Mouse (Mus musculus) lung, adult 2 months (tissue): ENCODE data around the gene Btnl4. TPM values are rescaled to one million over a fixed set of nuclear protein-coding genes. Genes with fewer than 3 reads are reported as not detected.
"Not testable (repeated sequence)": the region's sequence is repeated elsewhere in the genome, so short reads cannot be mapped to it uniquely, and the experiment has no call there.

Experiments used
- DNase-seq: peaks from one replicate; pipeline ENCODE4 v3.0.0; 2022
- H3K4me1 ChIP-seq: fragments of 200-500 bp; 2 replicates; pipeline ENCODE4 v1.6.1; 2011; ENCODE audit warnings: low read length; ENCODE audit not compliant: control insufficient read depth, insufficient read depth
- H3K4me3 ChIP-seq: fragments of 200-500 bp; replicated peaks from 2 replicates; pipeline ENCODE3; 2011; ENCODE audit warnings: low read depth, mild to moderate bottlenecking, control low read depth, low read length; ENCODE audit errors: extremely low read depth
- CTCF ChIP-seq: fragments of 200-500 bp; IDR thresholded peaks from 2 replicates; pipeline ENCODE4 v1.5.1; 2011; ENCODE audit warnings: mild to moderate bottlenecking, low read length, control low read depth; ENCODE audit not compliant: insufficient read depth
- POLR2A ChIP-seq: fragments of 200-500 bp; IDR thresholded peaks from 2 replicates; pipeline ENCODE4 v1.6.1; 2011; ENCODE audit warnings: low read depth, mild to moderate bottlenecking, control low read depth, low read length, borderline replicate concordance; ENCODE audit errors: extremely low read depth
- WGBS: fragments of 180-500 bp; shearing (Covaris S2); methylation state at CpG from one replicate; pipeline ENCODE4 v1.1.7; 2018; 5-methylcytosine and 5-hydroxymethylcytosine counted together
- polyA plus RNA-seq: library from polyadenylated mRNA; depleted of rRNA; stranded (reverse); fragments of >200 nt; gene quantifications from 2 replicates; pipeline ENCODE4 v1.2.3, GENCODE M21; 2012

Btnl4 gene
- polyA plus RNA-seq, 1 experiment = not detected

- no peak for DNase-seq
- no peak overlapping the region for H3K4me3 ChIP-seq
- H3K4me1 ChIP-seq = no peaks in the 10 kb centered on the region
- no peak for TF ChIP-seq POLR2A
- TF ChIP-seq CTCF = no peak
Measured at GRCm38 (mm10) chr17:34492796-34493195, 15.7 kb upstream of the Btnl4 start.

- DNase-seq = no peak
- Histone ChIP-seq H3K4me1 (no peaks in the 10 kb centered on the region), H3K4me3 (no peak overlapping the region)
- no peak for TF ChIP-seq POLR2A
- TF ChIP-seq CTCF = no peak
- WGBS = 48% methylated on average over 2 of the region's 2 CpGs
Measured at GRCm38 (mm10) chr17:34476427-34476826, 691 bp downstream of the Btnl4 start.

GRCm38 (mm10) chr17:34475060-34475459 is 2.1 kb downstream of the Btnl4 start:
- Histone ChIP-seq H3K4me1 (no peaks in the 10 kb centered on the region), H3K4me3 (no peak overlapping the region)
- no peak for DNase-seq
- TF ChIP-seq POLR2A = no peak
- no peak for TF ChIP-seq CTCF
- 70% methylated on average over 3 of the region's 3 CpGs for WGBS

GRCm38 (mm10) chr17:34470491-34470890 is 6.6 kb downstream of the Btnl4 start:
- H3K4me1 ChIP-seq = no peaks in the 10 kb centered on the region
- H3K4me3 ChIP-seq = no peak overlapping the region
- 30% methylated on average over 2 of the region's 2 CpGs for WGBS
- TF ChIP-seq CTCF = no peak
- TF ChIP-seq POLR2A = no peak
- no peak for DNase-seq

GRCm38 (mm10) chr17:34465906-34466305 is 11.2 kb downstream of the Btnl4 start:
- not testable (repeated sequence) for DNase-seq, H3K4me3 ChIP-seq, H3K4me1 ChIP-seq

GRCm38 (mm10) chr17:34459255-34459654 is 17.9 kb downstream of the Btnl4 start:
- WGBS = 84% methylated on average over 3 of the region's 3 CpGs
- no peak for DNase-seq
- TF ChIP-seq POLR2A = no peak
- TF ChIP-seq CTCF = no peak
- Histone ChIP-seq H3K4me3 (no peak overlapping the region), H3K4me1 (no peaks in the 10 kb centered on the region)

GRCm38 (mm10) chr17:34457668-34458067 is 19.4 kb downstream of the Btnl4 start:
- H3K4me1 ChIP-seq = no peaks in the 10 kb centered on the region
- no peak for DNase-seq
- no peak overlapping the region for H3K4me3 ChIP-seq
- WGBS = 53% methylated on average over 4 of the region's 4 CpGs
- no peak for TF ChIP-seq POLR2A
- no peak for TF ChIP-seq CTCF

GRCm38 (mm10) chr17:34448473-34449041 is 28.6 kb downstream of the Btnl4 start:
- Histone ChIP-seq H3K4me3 (no peak overlapping the region), H3K4me1 (no peaks in the 10 kb centered on the region)
- no peak for DNase-seq
- TF ChIP-seq POLR2A (no peak), CTCF (no peak)
- WGBS = 23% methylated on average over 6 of the region's 6 CpGs

- TF ChIP-seq POLR2A (no peak), CTCF (no peak)
- 90% methylated on average over 7 of the region's 7 CpGs for WGBS
- no peak for DNase-seq
Measured at GRCm38 (mm10) chr17:34441990-34442389, 35.1 kb downstream of the Btnl4 start.

GRCm38 (mm10) chr17:34439795-34440194 is 37.3 kb downstream of the Btnl4 start:
- WGBS = 26% methylated on average over 3 of the region's 3 CpGs
- no peak for DNase-seq

More at GRCm38 (mm10) chr17:34441990-34442389, 35.1 kb downstream of the Btnl4 start:
- H3K4me1 ChIP-seq = peaks cover 3% of the 10 kb centered on the region; the same call in 1 of the 2 replicates
- H3K4me3 ChIP-seq = no peak overlapping the region

More at GRCm38 (mm10) chr17:34439795-34440194, 37.3 kb downstream of the Btnl4 start:
- H3K4me3 ChIP-seq = no peak overlapping the region
- peaks cover 3% of the 10 kb centered on the region; the same call in 1 of the 2 replicates for H3K4me1 ChIP-seq
- TF ChIP-seq POLR2A (no peak), CTCF (no peak)
